Comparison of ENCODE assay signal across 23 mouse cellular contexts in genomic region chr6:35173181-35173580, GRCm38 (mm10).
"Had no signal": no experiment of that assay in that cellular context is flagged by ENCODE, and none has a peak within 500 bp of the region (broad histone marks: within the 10 kb centered on the region; RNA-seq: fewer than 3 reads in every experiment).

No protein-coding gene starts in this region.

- DNase-seq: gastrocnemius, adult 2 months; gastrocnemius, postnatal 10 days; gastrocnemius, postnatal 25 days; heart, adult 2 months; heart, postnatal 10 days; heart, postnatal 4 days; kidney, adult 18-20 months; kidney, adult 8-10 months; kidney, postnatal 10 days; kidney, postnatal 25 days; kidney, postnatal 4 days; liver, embryonic 13.5 days; liver, postnatal 0 days had no signal

- H3K27me3 ChIP-seq: heart, embryonic 12.5 days; hindbrain, embryonic 12.5 days; limb, embryonic 12.5 days; liver, embryonic 13.5 days; liver, embryonic 15.5 days had no signal

- H3K27ac ChIP-seq: gastrocnemius, adult 2 months; heart, adult 2 months; hindbrain, embryonic 10.5 days; hindbrain, embryonic 12.5 days; hindbrain, embryonic 14.5 days; layer of hippocampus, adult 2 months; left cerebral cortex, adult 2 months; limb, embryonic 10.5 days; limb, embryonic 12.5 days; liver, embryonic 13.5 days; liver, embryonic 15.5 days had no signal

- H3K4me2 ChIP-seq: heart, embryonic 12.5 days; hindbrain, embryonic 12.5 days; hindbrain, embryonic 14.5 days; limb, embryonic 12.5 days; liver, embryonic 11.5 days; liver, embryonic 13.5 days; liver, embryonic 15.5 days had no signal

- H3K4me3 ChIP-seq: gastrocnemius, adult 2 months; heart, adult 2 months; heart, embryonic 12.5 days; hindbrain, embryonic 10.5 days; hindbrain, embryonic 12.5 days; layer of hippocampus, adult 2 months; left cerebral cortex, adult 2 months; limb, embryonic 10.5 days; limb, embryonic 12.5 days; liver, embryonic 13.5 days; liver, embryonic 15.5 days had no signal

- H3K9me3 ChIP-seq: hindbrain, embryonic 10.5 days; hindbrain, embryonic 12.5 days; limb, embryonic 10.5 days; limb, embryonic 12.5 days; liver, embryonic 13.5 days; liver, embryonic 15.5 days had no signal

- H3K4me1 ChIP-seq: heart, embryonic 12.5 days; limb, embryonic 10.5 days; limb, embryonic 12.5 days had no signal

- H3K9ac ChIP-seq: heart, embryonic 12.5 days; hindbrain, embryonic 12.5 days; hindbrain, embryonic 14.5 days; limb, embryonic 12.5 days; liver, embryonic 13.5 days; liver, embryonic 15.5 days; liver, postnatal 0 days had no signal

- H3K36me3 ChIP-seq: heart, embryonic 12.5 days; hindbrain, embryonic 10.5 days; hindbrain, embryonic 12.5 days; limb, embryonic 10.5 days; limb, embryonic 12.5 days; liver, embryonic 13.5 days; liver, embryonic 15.5 days had no signal
